In genomic region chr9:43261124-43261907, GRCm38 (mm10) we compare ENCODE assay signal across 10 mouse cellular contexts. TPM values are rescaled to one million over a fixed set of nuclear protein-coding genes. Genes with fewer than 3 reads are reported as not detected.
DNase-seq lines count a peak whose midpoint lies in the region; ATAC-seq lines count a peak whose summit lies in the region.
"Had no signal": no experiment of that assay in that cellular context is flagged by ENCODE, and none has a peak within 500 bp of the region (broad histone marks: within the 10 kb centered on the region; RNA-seq: fewer than 3 reads in every experiment).

No protein-coding gene starts in this region.

- no peaks in the 10 kb centered on the region for H3K36me3 ChIP-seq in heart, embryonic 11.5 days (ENCODE audit: control insufficient read depth, insufficient read depth, low read length)
- no peaks in the 10 kb centered on the region for H3K36me3 ChIP-seq in neural tube, embryonic 11.5 days (ENCODE audit: control insufficient read depth, insufficient read depth, low read length)
- H3K36me3 ChIP-seq in liver, embryonic 11.5 days (ENCODE audit: control insufficient read depth, insufficient read depth, low read length) = no peaks in the 10 kb centered on the region
- H3K36me3 ChIP-seq: midbrain, embryonic 12.5 days had no signal

- no peak overlapping the region for H3K4me3 ChIP-seq in heart, embryonic 11.5 days (ENCODE audit: low read depth, low read length)
- H3K4me3 ChIP-seq in neural tube, embryonic 11.5 days (ENCODE audit: low read depth, low read length) = no peak overlapping the region
- H3K4me3 ChIP-seq in liver, embryonic 11.5 days (ENCODE audit: low read depth, low read length) = no peak overlapping the region
- H3K4me3 ChIP-seq: midbrain, embryonic 12.5 days had no signal

- H3K4me2 ChIP-seq in heart, embryonic 11.5 days = no peak overlapping the region
- H3K4me2 ChIP-seq in neural tube, embryonic 11.5 days (ENCODE audit: low read depth) = no peak overlapping the region
- H3K4me2 ChIP-seq in liver, embryonic 11.5 days = no peak overlapping the region
- H3K4me2 ChIP-seq: midbrain, embryonic 12.5 days had no signal

- H3K27ac ChIP-seq in heart, embryonic 11.5 days (ENCODE audit: low read depth, low read length) = peak overlapping the region; percentile 37; the same call in 1 of the 2 replicates
- H3K27ac ChIP-seq in neural tube, embryonic 11.5 days (ENCODE audit: low read depth, low read length) = peak overlapping the region; percentile 53
- peak overlapping the region; percentile 30 for H3K27ac ChIP-seq in liver, embryonic 11.5 days (ENCODE audit: low read depth, low read length)
- H3K27ac ChIP-seq: midbrain, embryonic 12.5 days had no signal

- H3K9ac ChIP-seq in heart, embryonic 11.5 days (ENCODE audit: low read depth, low read length) = no peak overlapping the region
- no peak overlapping the region for H3K9ac ChIP-seq in neural tube, embryonic 11.5 days (ENCODE audit: low read length)
- H3K9ac ChIP-seq in liver, embryonic 11.5 days (ENCODE audit: low read depth, low read length) = no peak overlapping the region
- H3K9ac ChIP-seq: midbrain, embryonic 12.5 days had no signal

- H3K4me1 ChIP-seq in heart, embryonic 11.5 days (ENCODE audit: control insufficient read depth, insufficient read depth, low read length) = peaks cover 17% of the 10 kb centered on the region
- H3K4me1 ChIP-seq in neural tube, embryonic 11.5 days (ENCODE audit: control insufficient read depth, insufficient read depth, low read length) = peaks cover 11% of the 10 kb centered on the region
- peaks cover 22% of the 10 kb centered on the region for H3K4me1 ChIP-seq in liver, embryonic 11.5 days (replicated peaks; ENCODE audit: control insufficient read depth, insufficient read depth, low read length)

- WGBS in heart, embryonic 11.5 days (ENCODE audit: insufficient replicate concordance) = 58% methylated on average over 4 of the region's 4 CpGs
- WGBS in neural tube, embryonic 11.5 days = 60% methylated on average over 3 of the region's 4 CpGs
- WGBS in liver, embryonic 11.5 days = 72% methylated on average over 4 of the region's 4 CpGs

- no peak for DNase-seq in heart, adult 11 months
- DNase-seq in neural tube, embryonic 11.5 days (ENCODE audit: low spot score) = peak; percentile 38
- DNase-seq in neural tube, embryonic 10.5 days (ENCODE audit: extremely low spot score, low spot score) = no peak
- DNase-seq in liver, embryonic 11.5 days (ENCODE audit: low spot score) = no peak
- DNase-seq in urinary bladder, postnatal 36 days (ENCODE audit: low spot score in 2 of 2) = no peak
- DNase-seq in left cerebral cortex, adult 8-10 months (ENCODE audit: low spot score in 2 of 2) = no peak
- no peak for DNase-seq in thymus, postnatal 14 days

- no peak for ATAC-seq in heart, embryonic 11.5 days (replicated peaks; ENCODE audit: insufficient number of reproducible peaks, low FRiP score, low TSS enrichment)
- no peak for ATAC-seq in neural tube, embryonic 11.5 days (ENCODE audit: insufficient read depth, low FRiP score, low TSS enrichment)
- no peak; the same call in 1 of the 2 replicates for ATAC-seq in liver, embryonic 11.5 days (replicated peaks; ENCODE audit: low FRiP score)

- H3K9me3 ChIP-seq in heart, embryonic 11.5 days (replicated peaks; ENCODE audit: control insufficient read depth, low read length) = no peaks in the 10 kb centered on the region
- H3K9me3 ChIP-seq in neural tube, embryonic 11.5 days (ENCODE audit: control insufficient read depth, low read length) = no peaks in the 10 kb centered on the region
- H3K9me3 ChIP-seq in liver, embryonic 11.5 days (ENCODE audit: control insufficient read depth, low read length) = no peaks in the 10 kb centered on the region
- H3K9me3 ChIP-seq: midbrain, embryonic 12.5 days had no signal

- no peaks in the 10 kb centered on the region for H3K27me3 ChIP-seq in heart, embryonic 11.5 days (ENCODE audit: control insufficient read depth, insufficient read depth, low read length)
- no peaks in the 10 kb centered on the region for H3K27me3 ChIP-seq in neural tube, embryonic 11.5 days (ENCODE audit: control insufficient read depth, insufficient read depth, low read length)
- H3K27me3 ChIP-seq in liver, embryonic 11.5 days (replicated peaks; ENCODE audit: control insufficient read depth, insufficient read depth, low read length) = no peaks in the 10 kb centered on the region

RNA-seq across cellular contexts. Expression of gene Oaf, which starts 21.6 kb away (rescaled TPM):
- polyA plus RNA-seq in heart, embryonic 11.5 days (2014; fragmentation: Nextera tagmentation; extraction: Ambion mirVana) = 37.8 and 41.1 TPM in 2 replicates
- polyA plus RNA-seq in neural tube, embryonic 11.5 days (2014; fragmentation: Nextera tagmentation; extraction: Ambion mirVana) = 67.3 and 67.9 TPM in 2 replicates
- polyA plus RNA-seq in liver, embryonic 11.5 days (2014; fragmentation: Nextera tagmentation; extraction: Ambion mirVana) = 51.6 and 52.0 TPM in 2 replicates
- 10 to 100 TPM; 12.8 to 18.5 (median 15.2) TPM for total RNA-seq in left cerebral cortex, adult 8-10 months (2022)

RNA-seq across cellular contexts. Expression of gene Trim29, which starts 49.3 kb away (rescaled TPM):
- polyA plus RNA-seq in heart, embryonic 11.5 days (2014; fragmentation: Nextera tagmentation; extraction: Ambion mirVana) = 0.13 and 0.31 TPM in 2 replicates
- polyA plus RNA-seq in neural tube, embryonic 11.5 days (2014; fragmentation: Nextera tagmentation; extraction: Ambion mirVana) = 2.4 and 2.7 TPM in 2 replicates
- 0.25 TPM in 1 of 2 replicates, not detected in the other for polyA plus RNA-seq in liver, embryonic 11.5 days (2014; fragmentation: Nextera tagmentation; extraction: Ambion mirVana)
- total RNA-seq in left cerebral cortex, adult 8-10 months (2022) = under 1 TPM in 2 of 4 experiments, not detected in 2; 0.27 to 0.42 TPM

RNA-seq across cellular contexts. Expression of gene Pou2f3, which starts 51.1 kb away (rescaled TPM):
- not detected in 2 replicates for polyA plus RNA-seq in heart, embryonic 11.5 days (2014; fragmentation: Nextera tagmentation; extraction: Ambion mirVana)
- polyA plus RNA-seq in neural tube, embryonic 11.5 days (2014; fragmentation: Nextera tagmentation; extraction: Ambion mirVana) = not detected in 2 replicates
- polyA plus RNA-seq in liver, embryonic 11.5 days (2014; fragmentation: Nextera tagmentation; extraction: Ambion mirVana) = not detected in 2 replicates
- total RNA-seq in left cerebral cortex, adult 8-10 months (2022) = under 1 TPM; 0.14 to 0.37 (median 0.27) TPM
- polyA plus RNA-seq: C2C12; midbrain, embryonic 12.5 days had no signal
